Mouse (Mus musculus): Measurements from ENCODE around the gene Gm28047.

DNA sequence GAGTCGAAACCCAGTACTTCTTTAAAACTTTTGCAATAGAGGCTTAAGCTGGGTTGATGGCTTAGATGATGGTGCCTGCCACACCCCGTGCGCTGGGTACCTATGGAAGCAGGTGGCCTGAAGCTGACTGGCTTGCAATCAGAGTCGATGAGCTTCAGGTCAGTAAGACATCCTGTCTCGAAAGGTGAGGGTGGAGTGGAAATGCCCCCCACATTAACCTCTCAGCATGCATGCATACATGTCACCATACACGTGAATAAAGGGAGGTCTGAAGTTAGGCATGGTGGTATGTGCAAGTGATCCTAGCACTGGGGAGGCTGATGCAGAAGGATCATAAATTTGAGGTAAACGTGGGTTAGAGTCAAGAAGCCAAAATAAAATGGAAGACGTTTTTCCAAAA, 44.7 kb upstream of the Gm28047 start:
- TF ChIP-seq CTCF (IDR thresholded peaks at IDR 0.05; ENCODE audit: low read depth, low read length) (no peak), POLR2A (IDR thresholded peaks at IDR 0.05; ENCODE audit: extremely low read depth, insufficient read depth, low read length) (no peak)

Measured in liver, adult 2 months (tissue).